Mouse (Mus musculus) limb, embryonic 14.5 days (tissue): Measurements from ENCODE around the gene Gm29427. TPM values are rescaled to one million over a fixed set of nuclear protein-coding genes. Genes with fewer than 3 reads are reported as not detected.

ENCODE experiments used
- ATAC-seq: fragments of 200-750 bp; cut with Nextera tagmentation; 2 replicates; pipeline ENCODE4 v1.8.0; 2017; ENCODE audit warnings: low read depth, moderate number of reproducible peaks, moderate TSS enrichment; ENCODE audit not compliant: low FRiP score
- DNase-seq: peaks from one replicate; pipeline ENCODE4 v3.0.0-alpha.2; 2015; ENCODE audit warnings: low spot score
- H3K27ac ChIP-seq: fragments of 300-500 bp; sonication (generic); replicated peaks from 2 replicates; pipeline ENCODE4 v1.5.1; 2014; ENCODE audit warnings: low read depth, mild to moderate bottlenecking, low read length, moderate library complexity, mixed read lengths
- H3K27me3 ChIP-seq: fragments of 300-500 bp; sonication (generic); 2 replicates; pipeline ENCODE4 v1.6.1; 2014; ENCODE audit warnings: low read length, mixed read lengths; ENCODE audit not compliant: control insufficient read depth, insufficient read depth
- H3K36me3 ChIP-seq: fragments of 300-500 bp; sonication (generic); 2 replicates; pipeline ENCODE4 v1.6.1; 2014; ENCODE audit warnings: mild to moderate bottlenecking, low read length, moderate library complexity, mixed read lengths; ENCODE audit not compliant: control insufficient read depth, insufficient read depth
- H3K4me1 ChIP-seq: fragments of 300-500 bp; sonication (generic); 2 replicates; pipeline ENCODE4 v1.6.1; 2014; ENCODE audit warnings: antibody characterized with exemption, low read length, mixed read lengths; ENCODE audit not compliant: control insufficient read depth, insufficient read depth
- H3K4me2 ChIP-seq: fragments of 300-500 bp; sonication (generic); replicated peaks from 2 replicates; pipeline ENCODE4 v1.6.1; 2014; ENCODE audit warnings: low read depth, mild to moderate bottlenecking, low read length, moderate library complexity; ENCODE audit not compliant: severe bottlenecking
- H3K4me3 ChIP-seq: fragments of 300-500 bp; sonication (generic); replicated peaks from 2 replicates; pipeline ENCODE4 v1.5.1; 2014; ENCODE audit warnings: low read length
- H3K9ac ChIP-seq: fragments of 300-500 bp; sonication (generic); 2 replicates; pipeline ENCODE4 v1.6.1; 2014; ENCODE audit warnings: mild to moderate bottlenecking, low read depth, low read length, moderate library complexity; ENCODE audit not compliant: severe bottlenecking
- H3K9me3 ChIP-seq: fragments of 300-500 bp; sonication (generic); 2 replicates; pipeline ENCODE4 v1.6.1; 2016; ENCODE audit warnings: low read length; ENCODE audit not compliant: control insufficient read depth
- POLR2A ChIP-seq: fragments of 200-500 bp; IDR thresholded peaks from 2 replicates; pipeline ENCODE4 v1.8.0; 2012; ENCODE audit warnings: inconsistent platforms, mild to moderate bottlenecking, moderate library complexity, borderline replicate concordance; ENCODE audit not compliant: insufficient read depth, insufficient read length; ENCODE audit errors: extremely low read depth
- WGBS: fragments of 180-500 bp; shearing (Covaris S2); extraction: QIAGEN DNeasy Blood & Tissue Kit; methylation state at CpG from one replicate; pipeline ENCODE4 v1.1.7; 2014; 5-methylcytosine and 5-hydroxymethylcytosine counted together
- polyA plus RNA-seq, 2 experiments: library from polyadenylated mRNA; depleted of rRNA in 1 of 2; stranded (reverse) in 1 of 2; unstranded in 1 of 2; fragments of >200 nt; fragmentation: Nextera tagmentation in 1 of 2; extraction: Ambion mirVana in 1 of 2; gene quantifications; 2 replicates each; pipeline versions ENCODE4 v1.2.1 to v1.2.3; 2012 to 2014

Gene Gm29427
- polyA plus RNA-seq, 2 experiments = not detected

GRCm38 (mm10) chr1:130746819-130747218, 31.2 kb upstream of the Gm29427 start:
- 89% methylated on average over 3 of the region's 3 CpGs for WGBS

GRCm38 (mm10) chr1:130745591-130745990, 30.0 kb upstream of the Gm29427 start:
- no peak for ATAC-seq
- no peak overlapping the region for H3K4me3 ChIP-seq
- TF ChIP-seq POLR2A = no peak
- no peak for DNase-seq
- H3K27me3 ChIP-seq = no peaks in the 10 kb centered on the region
- H3K36me3 ChIP-seq = no peaks in the 10 kb centered on the region
- H3K4me2 ChIP-seq = no peak overlapping the region
- H3K27ac ChIP-seq = no peak overlapping the region
- no peaks in the 10 kb centered on the region for H3K9me3 ChIP-seq
- WGBS = 97% methylated on average over 3 of the region's 3 CpGs
- no peak overlapping the region for H3K9ac ChIP-seq
- no peaks in the 10 kb centered on the region for H3K4me1 ChIP-seq

More at GRCm38 (mm10) chr1:130746819-130747218, 31.2 kb upstream of the Gm29427 start:
- ATAC-seq (no peak), DNase-seq (no peak)
- no peaks in the 10 kb centered on the region for H3K36me3 ChIP-seq
- no peak overlapping the region for H3K4me2 ChIP-seq
- no peak for TF ChIP-seq POLR2A
- no peak overlapping the region for H3K27ac ChIP-seq
- no peak overlapping the region for H3K4me3 ChIP-seq
- no peaks in the 10 kb centered on the region for H3K27me3 ChIP-seq
- no peaks in the 10 kb centered on the region for H3K9me3 ChIP-seq
- no peak overlapping the region for H3K9ac ChIP-seq
- H3K4me1 ChIP-seq = no peaks in the 10 kb centered on the region

GRCm38 (mm10) chr1:130744961-130745360, 29.4 kb upstream of the Gm29427 start:
- Histone ChIP-seq H3K27ac (no peak overlapping the region), H3K9me3 (no peaks in the 10 kb centered on the region), H3K4me1 (no peaks in the 10 kb centered on the region), H3K36me3 (no peaks in the 10 kb centered on the region), H3K4me2 (no peak overlapping the region), H3K9ac (no peak overlapping the region), H3K4me3 (no peak overlapping the region), H3K27me3 (no peaks in the 10 kb centered on the region)
- 88% methylated on average over 5 of the region's 5 CpGs for WGBS
- TF ChIP-seq POLR2A = no peak
- no peak for DNase-seq
- no peak for ATAC-seq

- TF ChIP-seq POLR2A = no peak
- Histone ChIP-seq H3K9me3 (no peaks in the 10 kb centered on the region), H3K4me3 (no peak overlapping the region), H3K4me1 (no peaks in the 10 kb centered on the region), H3K9ac (no peak overlapping the region), H3K27me3 (no peaks in the 10 kb centered on the region), H3K4me2 (no peak overlapping the region), H3K36me3 (no peaks in the 10 kb centered on the region), H3K27ac (no peak overlapping the region)
- no peak for DNase-seq
- ATAC-seq = no peak
- WGBS = 78% methylated on average over 2 of the region's 2 CpGs
Measured at GRCm38 (mm10) chr1:130744217-130744616, 28.6 kb upstream of the Gm29427 start.

GRCm38 (mm10) chr1:130743775-130744174, 28.2 kb upstream of the Gm29427 start:
- ATAC-seq (no peak), DNase-seq (no peak)
- no peaks in the 10 kb centered on the region for H3K4me1 ChIP-seq
- H3K36me3 ChIP-seq = no peaks in the 10 kb centered on the region
- H3K27me3 ChIP-seq = no peaks in the 10 kb centered on the region
- H3K27ac ChIP-seq = no peak overlapping the region
- H3K4me3 ChIP-seq = no peak overlapping the region
- no peak for TF ChIP-seq POLR2A
- WGBS = 88% methylated on average over 1 of the region's 1 CpGs
- H3K4me2 ChIP-seq = no peak overlapping the region
- H3K9ac ChIP-seq = no peak overlapping the region
- H3K9me3 ChIP-seq = no peaks in the 10 kb centered on the region

- WGBS = 93% methylated on average over 7 of the region's 7 CpGs
- Histone ChIP-seq H3K36me3 (no peaks in the 10 kb centered on the region), H3K27me3 (no peaks in the 10 kb centered on the region), H3K9me3 (no peaks in the 10 kb centered on the region), H3K27ac (no peak overlapping the region), H3K9ac (no peak overlapping the region), H3K4me3 (no peak overlapping the region), H3K4me2 (no peak overlapping the region), H3K4me1 (no peaks in the 10 kb centered on the region)
- ATAC-seq = no peak
- DNase-seq = no peak
- no peak for TF ChIP-seq POLR2A
Measured at GRCm38 (mm10) chr1:130742201-130742600, 26.6 kb upstream of the Gm29427 start.
